Mouse (Mus musculus): ENCODE data around the gene Mob2.

Mob2 gene

DNA sequence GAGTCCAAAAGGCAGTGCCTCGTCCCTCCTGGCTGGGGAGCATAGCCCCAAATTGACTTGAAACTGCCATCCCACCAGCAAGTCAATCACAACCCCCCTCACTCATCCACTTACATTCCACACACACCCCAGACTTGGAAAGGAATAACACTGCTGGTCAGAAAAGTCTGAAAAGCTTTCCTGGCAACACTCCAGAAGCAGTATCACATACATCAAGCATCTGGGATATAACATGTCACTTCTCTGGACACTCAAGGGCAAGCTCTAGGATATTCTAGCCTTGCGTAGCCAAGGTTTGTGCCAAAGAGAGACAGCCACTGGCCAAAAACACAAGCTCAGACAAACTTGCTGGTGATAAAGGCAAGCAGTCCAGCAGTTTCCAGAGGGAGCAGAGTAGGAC, 35.7 kb downstream of the Mob2 start:
- no peak for DNase-seq (ENCODE audit: low spot score)

- DNase-seq (ENCODE audit: low spot score), result no peak
These were observed 40.0 kb downstream of the Mob2 start for GRCm38 (mm10) chr7:142020827-142021226.

DNA sequence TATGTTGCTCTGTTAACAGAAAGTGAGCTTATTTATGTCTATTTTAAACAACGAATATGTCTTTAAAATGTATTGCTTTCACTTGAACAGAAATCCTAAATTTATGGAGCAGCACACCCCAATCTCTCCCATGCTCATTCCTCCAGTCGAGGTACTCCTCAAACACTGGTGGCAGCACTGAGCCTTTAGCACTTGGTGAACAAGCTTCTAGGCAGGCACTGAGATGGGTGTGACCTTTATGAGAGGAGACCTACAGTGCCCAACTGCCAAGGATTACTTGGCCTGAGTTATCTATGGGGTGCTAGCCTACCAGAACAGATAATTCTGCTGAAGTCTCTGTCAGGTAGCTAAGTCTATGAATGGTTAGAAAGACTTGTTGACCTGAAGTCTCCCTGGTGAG, 41.2 kb downstream of the Mob2 start:
- no peak for DNase-seq (ENCODE audit: low spot score)

DNA sequence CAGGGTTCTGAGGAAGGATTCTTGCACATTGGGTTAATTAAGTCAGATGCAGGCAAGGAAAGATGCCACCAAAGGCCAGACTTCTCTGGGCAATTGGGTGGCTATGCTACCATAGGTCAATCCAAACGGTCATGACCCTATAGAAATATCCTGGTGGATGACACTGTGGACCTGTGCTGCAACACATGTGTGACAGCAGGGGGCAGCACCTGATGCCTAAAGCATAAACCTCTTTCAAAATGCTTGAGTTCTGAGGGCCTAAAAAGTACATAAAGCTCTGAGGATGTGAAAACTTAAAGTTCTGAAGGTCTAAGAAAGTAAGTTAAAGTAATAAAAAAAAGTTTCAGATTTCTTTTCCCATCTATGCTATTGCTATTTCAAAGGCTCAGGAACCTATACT, 44.3 kb downstream of the Mob2 start:
- DNase-seq (ENCODE audit: low spot score), result peak; percentile 24

GRCm38 (mm10) chr7:142001597-142002340, 59.1 kb downstream of the Mob2 start:
- no peak for DNase-seq (ENCODE audit: low spot score)

GRCm38 (mm10) chr7:142000661-142001060, 60.2 kb downstream of the Mob2 start:
- no peak for DNase-seq (ENCODE audit: low spot score)

DNA sequence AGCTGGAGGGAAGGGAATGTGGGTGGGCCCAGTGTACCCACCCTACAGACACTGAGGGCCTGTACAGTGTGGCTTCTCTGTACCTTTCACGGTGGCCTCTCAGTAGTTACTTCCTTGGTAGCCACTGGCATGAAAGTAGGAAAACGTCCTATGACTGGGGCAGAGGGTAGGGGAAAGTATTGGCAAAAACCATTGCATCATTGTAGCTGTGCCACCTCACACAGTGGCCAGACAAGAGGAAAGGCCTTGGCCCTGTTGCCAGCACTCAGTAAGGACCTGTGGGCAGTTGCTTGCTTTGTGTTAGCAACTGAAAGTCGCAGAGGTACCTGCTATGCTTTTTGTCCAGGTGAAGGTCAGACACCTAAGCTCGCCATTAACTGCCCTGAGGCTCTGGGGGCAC, 66.7 kb downstream of the Mob2 start:
- DNase-seq (ENCODE audit: low spot score), result no peak

GRCm38 (mm10) chr7:141991183-141991582, 69.7 kb downstream of the Mob2 start:
- no peak for DNase-seq (ENCODE audit: low spot score)

- no peak for DNase-seq (ENCODE audit: low spot score)
These were observed 72.5 kb downstream of the Mob2 start for GRCm38 (mm10) chr7:141988314-141988806.

DNA sequence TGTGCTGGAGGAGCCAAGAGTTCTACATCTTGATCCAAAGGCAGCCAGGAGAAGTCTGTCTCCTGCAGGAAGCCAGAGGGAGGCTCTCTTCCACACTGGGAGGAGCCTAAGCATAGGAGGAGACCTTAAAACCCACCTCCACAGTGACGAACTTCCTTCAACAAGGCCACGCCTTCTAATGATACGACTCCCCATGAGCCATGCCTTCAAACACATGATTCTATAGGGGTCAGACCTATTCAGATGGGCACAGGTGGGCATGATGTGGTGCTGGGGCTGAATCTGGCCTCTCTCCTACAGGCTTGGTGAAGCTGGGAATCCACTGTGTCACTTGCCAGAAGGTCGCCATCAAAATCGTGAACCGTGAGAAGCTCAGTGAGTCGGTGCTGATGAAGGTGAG, 79.6 kb downstream of the Mob2 start:
- DNase-seq (ENCODE audit: low spot score), result no peak

DNA sequence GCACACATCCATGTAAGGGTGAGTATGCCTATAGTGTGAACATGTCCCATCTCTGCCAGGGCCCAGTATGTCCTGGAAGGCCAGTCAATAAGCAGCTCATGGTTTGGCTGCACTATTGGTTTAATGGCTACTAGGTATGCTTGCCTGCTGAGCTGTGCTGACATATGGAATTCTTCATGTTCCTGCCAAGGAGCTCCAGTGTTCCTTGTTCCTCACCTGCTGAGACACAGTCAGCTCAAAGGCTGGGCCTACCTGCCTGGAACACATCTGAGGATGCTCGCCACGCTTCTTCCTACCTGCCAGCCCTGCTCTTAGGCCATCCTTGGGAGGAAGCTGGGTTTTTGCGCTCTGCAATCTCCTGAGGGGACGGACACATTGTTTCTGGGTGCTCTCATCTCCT, 81.6 kb downstream of the Mob2 start:
- no peak for DNase-seq (ENCODE audit: low spot score)

- no peak for DNase-seq (ENCODE audit: low spot score)
These were observed 82.9 kb downstream of the Mob2 start for GRCm38 (mm10) chr7:141978003-141978402.

DNA sequence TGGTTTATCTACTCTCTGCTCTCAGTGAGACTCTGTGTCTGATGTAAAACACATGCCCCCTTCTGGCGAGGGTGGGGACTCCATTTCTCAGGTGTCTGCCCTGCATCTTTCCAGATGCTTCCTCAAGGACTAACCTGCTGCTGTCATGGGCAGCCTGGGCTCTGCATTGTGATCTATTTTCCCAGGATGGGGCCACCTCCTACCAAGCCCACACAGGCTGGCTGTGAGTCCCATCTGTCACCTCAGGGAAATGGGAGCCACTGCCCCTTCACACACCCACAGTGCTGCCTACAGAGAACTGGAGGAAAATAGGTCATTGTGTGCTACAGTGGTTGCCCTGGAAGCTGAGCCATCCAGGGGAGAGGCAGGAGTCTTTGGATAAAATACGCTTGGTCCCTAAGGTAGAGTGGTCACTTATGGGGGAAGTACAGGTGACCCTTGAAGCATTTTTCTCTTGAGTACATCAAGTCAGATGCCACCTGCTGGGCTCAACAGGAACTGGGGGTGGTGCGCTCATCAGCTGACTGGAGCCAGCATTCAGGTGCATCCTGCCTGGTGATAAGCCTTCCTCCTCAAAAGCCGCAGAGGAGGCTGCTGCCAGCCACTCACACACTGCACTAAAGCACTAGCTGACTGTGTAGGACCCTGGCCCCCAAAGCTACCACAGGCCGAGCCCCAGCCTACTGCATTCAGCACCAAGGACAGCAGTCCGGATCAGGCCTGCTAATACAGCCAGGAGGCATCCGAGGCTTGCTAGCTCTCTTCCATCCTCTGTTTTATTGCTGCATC, 87.8 kb downstream of the Mob2 start:
- DNase-seq (ENCODE audit: low spot score), result no peak

DNA sequence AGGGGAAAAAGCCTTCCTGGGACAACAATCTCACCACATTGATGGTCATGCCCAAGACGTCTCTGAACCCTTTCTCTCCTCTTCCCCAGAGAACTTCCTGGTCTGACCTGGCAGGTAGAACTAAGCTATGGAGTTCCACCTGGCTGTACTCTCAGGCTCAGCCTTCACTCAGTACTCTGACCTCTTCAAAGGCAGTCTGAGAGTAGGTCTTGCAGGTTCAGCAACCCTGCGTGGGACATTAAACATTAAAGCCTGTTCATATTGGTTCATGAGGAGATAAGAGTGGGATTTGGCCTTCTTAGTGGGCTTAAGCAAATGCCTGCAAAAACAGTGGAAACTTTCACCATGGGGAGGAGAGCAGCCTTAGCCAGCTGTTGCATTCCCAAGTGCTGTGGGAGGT, 94.6 kb downstream of the Mob2 start:
- DNase-seq (ENCODE audit: low spot score), result no peak

DNA sequence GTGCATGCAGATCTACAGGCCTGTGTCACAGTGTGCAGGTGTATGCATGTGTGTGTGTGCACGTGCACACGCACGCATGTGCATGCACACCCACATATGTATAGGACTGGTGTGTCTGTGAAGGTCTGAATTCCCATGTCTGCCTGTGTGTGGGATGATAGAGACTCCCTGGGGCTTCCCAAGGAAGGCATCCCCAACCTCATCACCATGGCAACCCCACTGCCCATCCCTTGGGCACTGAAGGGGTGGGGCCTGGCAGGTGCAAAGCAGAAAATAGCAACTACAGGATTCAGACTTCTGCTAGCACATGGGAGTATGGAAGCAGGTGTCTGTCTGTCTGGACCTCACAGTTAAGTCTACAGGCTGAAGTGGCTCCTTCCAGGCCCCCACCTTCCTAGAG, 98.3 kb downstream of the Mob2 start:
- DNase-seq (ENCODE audit: low spot score), result no peak

DNA sequence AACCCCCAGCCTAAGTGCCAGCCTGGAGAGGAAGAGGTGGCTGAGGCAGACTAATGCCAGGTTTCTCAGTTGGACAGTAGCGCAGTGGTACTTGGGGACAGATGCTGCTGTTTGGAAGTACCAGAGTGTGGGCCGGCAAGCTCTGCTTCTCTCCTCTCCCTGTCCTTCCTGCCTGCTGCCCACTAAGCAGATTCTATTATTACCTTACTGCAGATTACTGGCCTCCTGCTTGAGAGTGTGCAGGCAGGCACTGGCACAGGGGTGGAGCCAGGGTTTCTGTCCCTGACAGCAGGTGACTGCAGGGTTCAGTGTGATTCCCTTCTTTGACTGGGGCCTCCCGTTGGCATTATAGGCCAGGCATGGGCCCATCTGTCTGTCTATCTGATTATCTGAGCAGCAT, 99.4 kb downstream of the Mob2 start:
- DNase-seq (ENCODE audit: low spot score), result no peak

DNA sequence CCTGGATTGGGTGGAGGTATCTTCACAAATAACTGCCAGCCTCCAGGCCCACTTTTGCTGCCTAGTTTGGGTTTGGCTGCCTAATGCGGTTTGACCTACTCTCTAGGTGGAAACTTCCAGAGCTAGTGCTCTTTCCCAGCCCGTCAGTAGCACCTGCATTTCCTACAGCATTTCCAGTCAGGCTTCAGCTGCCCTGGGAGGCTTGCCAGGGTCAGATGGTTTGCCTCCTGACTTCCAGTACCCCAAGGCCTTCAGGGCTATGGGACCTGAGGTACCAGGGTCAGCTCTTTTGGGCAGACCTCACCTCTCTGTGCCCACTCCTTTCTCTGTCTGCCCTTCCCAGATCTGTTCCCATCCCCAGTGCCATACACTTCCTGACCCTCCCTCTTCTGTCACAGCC, 99.9 kb downstream of the Mob2 start:
- DNase-seq (ENCODE audit: low spot score), result no peak

DNA sequence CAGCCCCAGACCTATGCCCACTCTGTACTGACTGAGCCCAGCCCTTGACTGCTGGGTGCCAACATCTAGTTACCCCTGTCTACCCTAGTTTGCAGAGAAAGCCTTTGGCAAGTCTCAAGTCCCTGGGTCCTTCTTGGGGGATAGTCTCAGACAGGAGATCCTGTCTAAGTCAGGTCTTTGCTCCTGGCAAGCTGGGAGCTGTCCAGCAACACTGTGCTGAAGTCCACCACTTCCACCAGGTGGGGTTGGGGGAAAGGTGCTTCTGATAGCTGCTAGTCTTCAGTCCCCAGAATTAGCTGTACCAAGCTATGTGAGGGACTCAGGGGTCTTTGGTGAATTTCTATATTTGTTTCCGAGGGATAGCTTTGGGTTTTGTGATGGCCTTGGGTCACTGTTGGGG, 101.7 kb downstream of the Mob2 start:
- no peak for DNase-seq (ENCODE audit: low spot score)

All from T-cell, adult 2 months (primary cell).